Mouse (Mus musculus): Measurements from ENCODE around the gene Drap1.

The Drap1 gene

DNA sequence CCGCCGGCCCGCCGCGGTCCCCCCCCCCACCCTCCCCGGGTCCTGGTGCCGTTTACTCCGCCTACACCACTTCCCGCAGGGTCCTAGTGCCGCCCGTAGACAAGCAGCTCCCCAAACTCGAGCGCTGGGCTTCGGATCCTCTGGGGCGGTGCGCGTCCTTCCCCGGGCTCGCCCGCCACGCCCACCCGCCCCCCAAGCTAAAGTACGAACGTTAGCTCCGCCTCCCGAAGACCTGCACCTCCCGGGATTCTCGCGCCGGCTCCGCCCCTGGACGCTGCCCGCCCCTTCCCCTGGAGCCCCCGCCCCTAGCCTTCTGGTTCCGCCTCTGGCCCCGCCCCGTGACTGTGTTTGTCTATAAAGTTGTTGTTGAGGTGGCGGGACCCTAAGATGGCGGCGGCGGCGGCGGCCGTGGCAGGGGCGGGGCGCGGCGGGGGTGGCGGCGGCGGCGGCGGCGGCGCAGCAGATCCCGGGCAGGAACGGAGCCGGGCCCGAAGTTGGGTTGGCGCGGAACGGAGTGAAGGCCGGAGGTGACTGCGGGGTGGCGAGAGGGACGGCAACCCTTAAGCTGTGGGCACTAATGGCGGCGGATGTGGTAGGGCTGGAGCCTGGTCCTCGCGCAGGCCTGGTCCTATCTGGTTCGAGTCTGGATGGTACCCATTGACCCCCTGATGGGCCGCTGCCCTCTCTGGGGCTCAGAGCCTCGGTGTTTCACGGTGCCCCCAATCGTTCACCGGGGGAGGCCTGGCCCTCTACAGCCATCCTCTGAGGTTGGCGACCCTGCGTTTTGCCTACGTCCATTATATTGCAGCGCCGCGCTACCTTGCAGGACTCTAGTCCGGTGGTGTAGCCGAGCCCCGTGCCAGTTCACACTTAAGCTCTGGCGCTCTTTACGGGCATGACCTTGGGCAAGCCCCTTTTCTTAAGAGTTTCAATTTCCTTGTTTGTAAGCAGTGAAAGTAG lies at the start of gene Drap1, which contains the start of gene AI837181:
Gene Drap1 (minus strand): TSS at position 198 of the 960 bp plus-strand sequence.
Gene AI837181 (plus strand): TSS at position 363 of the 960 bp plus-strand sequence.
- peak; percentile 99 for DNase-seq

DNA sequence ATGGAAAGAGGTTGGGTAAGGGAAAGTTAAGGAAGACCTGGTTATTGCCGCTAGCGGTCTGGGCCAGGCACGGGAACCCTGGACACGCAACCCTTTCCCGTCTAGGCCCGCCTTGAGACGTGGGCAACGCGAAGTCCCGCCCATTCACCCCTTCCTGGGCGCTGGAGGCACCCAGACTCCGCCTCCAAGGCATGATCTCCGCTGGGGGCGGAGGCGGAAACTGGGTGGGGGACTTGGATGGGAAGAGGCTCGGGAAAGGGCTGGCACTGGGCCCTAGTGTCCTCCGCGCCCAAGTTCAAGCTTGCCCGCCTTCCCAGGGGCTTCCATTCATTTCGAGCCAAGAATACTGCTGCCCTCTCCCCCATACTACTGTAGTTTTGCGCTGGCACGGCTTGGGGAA lies 48.9 kb upstream of the Drap1 start, which contains the start of gene Efemp2:
Gene Efemp2 (plus strand): TSS at position 235 of the 400 bp plus-strand sequence.
- DNase-seq = peak; percentile 70 to 81

DNA sequence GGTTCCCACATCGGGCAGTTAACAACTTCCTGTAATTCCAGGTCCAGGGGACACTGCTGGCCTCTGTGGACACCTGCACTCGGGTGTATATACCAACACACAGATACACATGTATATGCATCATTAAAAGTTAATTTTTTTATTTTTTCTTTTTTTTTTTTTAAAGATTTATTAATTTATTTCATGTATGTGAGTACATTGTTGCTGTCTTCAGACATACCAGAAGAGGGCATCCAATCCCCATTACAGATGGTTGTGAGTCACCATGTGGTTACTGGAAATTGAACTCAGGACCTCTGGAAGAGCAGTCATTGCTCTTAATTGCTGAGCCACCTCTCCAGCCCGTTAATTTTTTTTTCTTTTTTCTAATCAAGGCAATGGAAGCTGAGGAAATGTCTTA lies 48.1 kb upstream of the Drap1 start:
- no peak for DNase-seq

DNA sequence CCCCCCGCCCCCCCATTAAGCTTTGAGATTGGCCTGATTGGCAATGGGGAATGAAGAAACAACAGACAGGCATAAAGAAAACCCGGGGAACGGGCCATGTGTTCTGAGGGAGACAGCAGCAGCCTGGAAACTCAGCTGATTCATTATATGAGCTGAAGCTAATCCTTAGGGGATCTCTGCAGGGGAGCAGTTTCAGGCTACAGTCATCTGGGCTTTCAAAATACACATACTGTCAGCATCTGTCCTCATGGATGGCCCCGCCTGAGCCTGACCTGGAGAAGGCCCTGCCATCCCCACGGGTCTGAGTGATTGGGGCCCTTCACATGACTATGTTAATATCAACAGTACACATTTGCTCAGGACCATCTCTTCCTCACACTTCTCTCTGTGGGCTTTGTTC lies 47.1 kb upstream of the Drap1 start:
- DNase-seq = no peak

DNA sequence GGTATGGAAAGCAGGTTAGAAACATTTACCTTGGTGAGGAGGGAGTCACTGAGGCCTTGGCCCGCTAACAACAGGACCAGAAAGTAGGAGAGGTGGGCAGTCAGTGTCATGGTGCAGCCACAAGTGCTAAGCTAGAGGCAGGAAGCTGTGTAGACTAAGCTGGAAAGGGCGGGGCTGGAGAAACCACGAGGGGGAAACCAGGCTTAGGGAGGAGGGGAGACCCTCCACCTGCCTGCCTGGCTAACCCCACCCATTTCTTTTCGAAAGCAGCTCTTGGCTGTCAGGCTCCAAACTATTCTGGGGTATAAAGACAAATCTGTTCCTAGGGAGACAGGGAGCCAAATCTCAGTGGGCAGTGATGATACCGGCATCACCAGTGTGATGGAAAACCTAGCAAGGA lies 43.6 kb upstream of the Drap1 start, which contains the start of gene Ctsw:
Gene Ctsw (minus strand): TSS at position 134 of the 400 bp plus-strand sequence.
- DNase-seq = no peak

DNA sequence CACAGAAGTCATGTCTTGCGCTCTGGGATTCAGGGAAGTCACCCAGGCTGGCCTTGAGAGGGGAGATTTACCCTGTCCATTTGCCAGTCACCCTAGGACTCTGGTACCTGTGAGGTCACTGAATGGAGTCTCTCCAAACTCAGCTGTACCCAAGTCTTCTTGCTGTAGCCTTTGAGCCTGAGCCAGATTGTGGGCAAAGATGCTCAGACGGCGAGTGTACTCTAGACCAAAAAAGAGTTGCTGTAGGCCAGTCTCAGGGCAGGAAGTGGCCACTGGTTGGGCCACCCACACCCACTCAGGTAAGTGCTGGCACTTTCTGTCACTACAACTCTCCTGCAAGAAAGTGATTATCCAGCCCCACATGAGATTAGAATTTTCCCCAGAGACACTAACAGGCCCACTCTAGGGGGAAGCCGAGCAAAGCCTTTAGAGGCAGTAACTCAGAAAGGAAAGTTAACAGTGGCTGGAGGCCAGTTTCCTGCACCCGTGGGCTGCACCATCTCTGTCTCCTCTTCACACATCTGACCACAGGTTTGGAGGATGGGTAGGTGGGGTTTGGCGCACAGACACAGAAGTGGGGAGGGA lies 42.2 kb upstream of the Drap1 start:
- no peak for DNase-seq

DNA sequence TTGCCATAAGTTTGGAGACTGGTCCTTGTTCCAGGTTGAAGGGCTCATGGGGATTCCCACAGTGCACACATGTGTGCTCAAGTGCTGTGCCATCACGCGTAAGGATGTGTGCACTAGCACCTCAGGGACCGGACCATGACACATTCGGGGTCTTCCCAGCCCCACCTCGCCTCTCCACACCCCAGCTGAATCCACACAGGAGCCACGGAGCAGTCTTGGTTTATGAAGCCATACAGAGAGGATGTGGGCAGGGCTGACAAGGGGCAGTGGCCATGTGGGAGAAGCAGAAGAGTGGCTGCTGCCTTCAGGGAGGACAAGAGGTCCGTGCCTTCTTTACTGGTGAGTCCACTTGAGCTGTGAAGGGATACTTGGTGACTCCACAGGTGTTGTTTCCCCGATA lies 40.3 kb upstream of the Drap1 start:
- no peak for DNase-seq

DNA sequence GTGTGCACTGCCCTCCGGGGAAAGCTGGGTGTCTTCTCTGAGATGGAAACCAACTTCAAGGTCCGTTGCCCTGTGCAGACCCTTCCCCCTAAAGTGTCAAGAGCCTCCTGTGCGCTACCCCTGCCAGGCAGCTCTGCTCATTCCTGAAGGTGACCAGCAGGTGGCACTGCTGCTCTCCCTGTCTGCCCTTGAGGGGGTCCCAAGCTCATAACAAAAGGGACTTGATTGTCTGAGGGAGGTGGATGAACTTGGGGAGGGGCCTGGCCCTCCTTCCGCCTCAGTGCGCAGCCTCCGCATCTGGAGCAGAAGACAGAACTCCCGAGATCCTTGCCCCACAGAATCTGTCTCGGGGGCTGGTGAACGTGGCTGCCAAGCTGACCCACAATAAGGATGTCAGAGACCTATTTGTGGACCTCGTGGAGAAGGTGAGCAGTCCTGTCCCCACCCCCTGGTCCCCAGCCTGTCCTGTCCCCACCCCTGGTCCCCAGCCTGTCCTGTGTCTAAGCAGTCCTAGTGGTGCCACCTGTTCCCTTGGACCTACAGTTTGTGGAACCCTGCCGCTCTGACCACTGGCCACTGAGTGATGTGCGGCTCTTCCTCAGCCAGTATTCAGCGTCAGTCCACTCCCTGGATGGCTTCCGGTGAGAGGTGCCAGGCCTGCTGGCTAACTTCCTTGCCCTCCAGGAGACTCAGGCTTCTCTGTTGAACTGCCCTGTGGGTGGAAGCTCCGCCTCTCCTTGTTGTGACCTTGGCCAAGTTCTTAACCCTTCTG lies 39.2 kb upstream of the Drap1 start:
- peak; percentile 87 to 89 for DNase-seq

DNA sequence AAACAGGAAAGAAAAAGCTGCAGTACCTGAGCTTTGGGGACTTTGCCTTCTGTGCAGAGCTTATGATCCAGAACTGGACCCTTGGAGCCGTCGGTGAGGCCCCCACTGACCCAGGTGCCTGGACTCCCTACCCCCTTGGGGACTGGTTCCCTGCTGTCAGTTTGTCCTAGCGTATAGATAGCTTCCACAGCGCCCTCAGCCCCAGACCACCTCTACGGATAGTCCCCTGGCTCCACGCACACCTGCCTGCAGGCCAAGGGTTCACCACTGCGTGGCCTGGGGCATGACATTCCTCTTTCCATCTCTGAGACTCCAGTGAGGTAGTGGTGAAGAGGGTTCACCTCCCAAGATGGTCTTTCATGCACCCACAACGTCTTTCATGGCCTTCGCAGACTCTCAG lies 38.4 kb upstream of the Drap1 start:
- DNase-seq = no peak

DNA sequence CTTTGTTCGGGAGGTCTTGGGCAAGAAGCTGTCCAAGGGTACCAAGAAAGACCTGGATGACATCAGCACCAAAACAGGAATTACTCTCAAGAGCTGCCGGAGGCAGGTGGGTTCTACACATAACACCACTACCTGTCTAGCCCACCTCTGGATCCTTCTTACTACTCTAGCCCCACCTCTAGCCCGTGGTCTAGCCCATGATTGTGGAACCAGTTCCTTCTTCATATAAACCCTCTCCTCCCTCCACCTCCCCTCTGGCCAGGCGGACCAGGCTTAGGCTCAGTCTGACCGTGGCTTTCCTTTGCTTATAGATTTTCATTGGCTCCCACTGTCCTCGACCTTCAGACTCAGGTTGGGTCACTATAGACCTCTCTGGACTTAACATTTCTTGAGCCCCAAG lies 36.6 kb upstream of the Drap1 start:
- no peak for DNase-seq

DNA sequence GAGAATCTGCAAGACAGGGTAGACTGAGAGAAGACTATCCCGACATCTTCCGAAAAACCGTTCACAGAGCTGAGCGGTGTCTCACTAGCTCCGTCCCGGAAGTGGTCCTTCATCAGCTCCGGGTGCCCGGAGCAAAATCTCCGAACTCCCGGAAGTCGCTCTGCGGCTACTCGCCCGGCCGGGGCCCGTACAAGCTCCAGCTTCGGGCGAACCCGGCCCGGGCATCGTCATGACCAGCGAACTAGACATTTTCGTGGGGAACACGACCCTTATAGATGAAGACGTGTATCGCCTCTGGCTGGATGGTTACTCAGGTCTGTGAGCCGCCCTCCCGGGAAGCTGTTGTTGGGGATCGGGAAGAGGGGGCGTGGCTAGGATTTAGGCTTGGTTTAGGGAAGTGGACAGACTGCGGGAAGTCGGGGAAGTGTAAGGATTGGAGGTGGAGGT lies 35.7 kb upstream of the Drap1 start, which contains the start of gene Fibp:
Gene Fibp (plus strand): TSS at position 151 of the 447 bp plus-strand sequence.
- DNase-seq = peak; percentile 92 to 93

DNA sequence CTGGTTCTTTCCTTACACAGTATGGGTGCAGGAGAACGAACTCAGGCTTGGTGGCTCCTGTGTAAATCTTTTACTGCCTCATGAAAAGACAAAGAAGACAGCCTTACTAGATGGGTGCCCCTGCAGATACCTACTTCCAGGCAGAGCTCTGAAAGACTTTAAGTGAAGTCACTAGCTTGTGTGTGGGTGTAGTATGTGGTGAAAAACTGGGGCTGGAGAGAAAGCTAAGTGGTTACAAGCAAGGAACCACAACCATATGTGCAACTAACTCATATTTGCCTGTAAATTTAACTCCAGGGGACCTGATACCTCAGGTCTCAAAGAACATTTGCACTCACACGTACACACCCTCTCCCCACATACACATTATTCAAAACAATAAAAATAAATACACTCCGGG lies 35.1 kb upstream of the Drap1 start:
- DNase-seq = no peak

DNA sequence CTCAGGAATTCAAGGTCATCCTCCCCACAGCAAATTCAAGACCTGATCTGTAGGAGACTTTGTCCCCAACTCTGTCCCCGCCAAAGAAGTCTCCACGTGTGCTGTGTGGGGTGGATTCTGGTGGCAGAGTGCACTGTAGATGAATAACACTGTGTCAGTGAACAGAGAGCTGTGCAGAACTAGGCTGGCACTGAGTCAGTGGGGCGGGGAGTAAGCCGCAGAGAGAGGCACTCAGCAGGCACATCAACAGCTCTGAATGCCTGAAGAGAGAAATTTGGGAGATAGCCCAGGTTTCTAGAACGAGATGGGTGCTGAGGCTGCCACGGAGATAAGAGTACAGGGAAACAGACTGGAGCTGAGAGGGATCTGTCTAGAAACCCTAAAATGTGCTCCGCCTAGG lies 34.2 kb upstream of the Drap1 start:
- DNase-seq = peak in 1 of 2 experiments; percentile 42

DNA sequence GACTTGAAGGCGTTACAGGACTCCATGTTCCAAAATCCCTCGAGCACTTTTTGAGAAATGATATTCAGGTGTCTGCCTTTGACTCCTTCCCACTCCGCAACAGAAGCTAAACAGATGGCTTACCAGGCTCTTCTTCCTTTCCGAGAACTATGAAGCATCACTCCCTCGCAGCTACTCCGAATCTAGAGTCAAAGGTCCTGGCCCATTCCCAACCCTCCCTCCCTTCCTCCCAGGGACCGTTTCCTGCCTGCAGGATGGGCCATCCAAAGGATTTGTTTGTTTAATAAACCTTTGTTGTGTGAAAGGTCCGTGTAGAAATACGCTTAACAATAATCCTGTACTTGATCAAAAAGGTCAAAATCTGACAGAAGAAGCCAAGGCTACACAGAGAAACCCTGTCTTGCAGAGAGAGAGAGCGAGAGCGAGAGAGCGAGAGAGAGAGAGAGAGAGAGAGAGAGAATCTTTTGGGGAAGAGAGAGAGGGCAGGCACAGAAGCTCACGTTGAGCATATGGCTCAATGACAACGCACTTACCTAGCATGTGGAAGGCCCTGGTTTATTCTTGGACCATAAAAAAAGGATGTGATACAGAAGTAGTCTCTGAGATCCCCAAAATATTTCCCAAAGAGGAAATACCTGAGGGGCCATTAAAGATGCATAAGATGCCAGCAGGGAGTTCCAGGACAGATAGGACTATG lies 33.1 kb upstream of the Drap1 start, which contains the start of gene Ccdc85b:
Gene Ccdc85b (minus strand): TSS at position 149 of the 697 bp plus-strand sequence.
- DNase-seq = no peak

DNA sequence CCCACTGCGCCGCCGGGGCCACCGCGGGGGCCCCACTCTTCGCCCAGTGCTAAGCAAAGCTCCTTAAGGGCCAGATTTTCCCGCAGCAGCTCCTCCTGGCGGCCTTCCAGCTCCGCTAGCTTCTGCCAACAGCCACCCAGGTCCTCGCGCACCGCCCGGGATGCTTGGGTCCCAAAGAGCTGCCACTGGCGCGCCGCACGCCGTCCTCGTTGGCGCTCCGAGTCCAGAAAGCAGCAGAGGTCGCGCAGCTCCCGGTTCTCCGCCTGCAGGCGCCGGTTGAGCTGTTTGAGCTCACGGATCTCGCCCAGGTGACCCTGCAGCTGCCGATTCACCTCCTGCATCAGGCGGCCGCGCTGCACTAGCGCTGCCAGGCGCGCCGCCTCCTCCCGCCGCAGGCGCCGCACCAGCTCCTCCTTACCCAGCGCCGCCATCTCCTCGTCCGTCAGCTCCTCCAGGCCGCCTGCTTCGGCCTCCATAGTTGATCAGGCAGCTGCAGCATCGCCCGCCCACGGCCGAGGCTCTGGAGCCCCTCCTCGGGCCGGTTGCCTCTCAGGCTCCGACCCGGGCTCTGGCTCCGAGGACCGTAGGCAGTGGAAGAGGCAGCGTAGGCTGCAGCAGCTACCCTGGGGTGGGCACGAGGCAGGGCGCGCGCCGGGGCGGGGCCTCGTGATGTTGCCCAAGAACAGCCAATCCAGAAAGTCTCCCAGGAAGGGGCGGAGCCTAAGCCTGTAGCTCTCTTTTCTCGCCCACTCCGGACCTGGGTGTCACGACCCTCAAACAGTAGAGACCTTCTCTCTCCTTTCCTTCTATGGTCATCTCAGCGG lies 32.4 kb upstream of the Drap1 start:
- DNase-seq = peak; percentile 99

DNA sequence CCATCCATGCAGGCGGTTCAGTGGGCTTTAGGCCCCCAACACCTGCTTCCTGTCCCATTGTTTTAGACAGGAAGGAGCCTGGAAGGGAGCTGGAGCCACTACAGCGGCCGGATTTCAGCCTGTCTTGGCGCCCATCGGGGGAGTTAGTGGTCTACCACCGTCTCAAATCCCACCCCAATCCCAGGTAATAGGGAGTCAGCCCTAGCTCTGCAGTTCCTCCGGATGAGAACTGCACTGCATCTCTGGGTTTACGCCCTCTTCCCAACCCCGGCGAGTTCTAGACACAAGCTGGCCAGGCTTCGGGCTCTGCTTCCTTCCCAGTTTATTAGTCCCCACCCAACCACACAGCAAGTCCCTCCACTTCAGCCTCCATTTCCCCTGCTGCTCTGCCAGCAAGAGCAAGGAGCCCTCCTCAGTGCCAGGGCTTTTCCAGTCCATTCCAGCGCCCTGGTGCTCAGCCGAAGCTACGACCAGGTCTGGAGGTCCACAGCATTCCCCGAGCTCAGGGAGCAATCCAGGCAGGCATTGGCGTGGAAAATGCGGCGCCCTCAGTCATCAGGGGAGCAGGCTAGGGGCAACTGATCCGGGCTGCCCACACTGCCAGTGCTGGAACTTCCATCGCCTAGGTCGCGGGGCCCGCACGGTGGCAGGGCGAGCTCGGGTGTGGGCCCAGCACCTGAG lies 31.6 kb upstream of the Drap1 start:
- peak in 1 of 2 experiments; percentile 32 for DNase-seq

DNA sequence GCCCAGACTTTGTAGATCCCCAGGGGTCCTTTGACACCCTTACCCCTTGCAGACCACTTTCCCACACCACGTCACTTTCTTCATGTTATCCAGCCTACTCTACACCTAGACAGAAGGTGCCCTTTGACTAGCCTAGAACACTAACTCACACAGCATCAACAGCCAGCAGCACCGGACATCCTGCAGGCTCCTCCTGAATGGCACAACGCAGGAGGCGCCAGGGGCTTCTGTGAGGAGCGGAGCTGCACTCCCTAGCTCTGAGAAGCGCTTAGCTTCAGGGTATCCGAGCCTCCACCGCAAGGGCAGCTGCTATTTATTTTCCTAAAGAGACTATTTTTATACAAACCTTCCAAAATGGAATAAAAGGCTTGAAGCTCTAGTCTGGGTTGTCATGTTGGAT lies 30.8 kb upstream of the Drap1 start:
- no peak for DNase-seq

DNA sequence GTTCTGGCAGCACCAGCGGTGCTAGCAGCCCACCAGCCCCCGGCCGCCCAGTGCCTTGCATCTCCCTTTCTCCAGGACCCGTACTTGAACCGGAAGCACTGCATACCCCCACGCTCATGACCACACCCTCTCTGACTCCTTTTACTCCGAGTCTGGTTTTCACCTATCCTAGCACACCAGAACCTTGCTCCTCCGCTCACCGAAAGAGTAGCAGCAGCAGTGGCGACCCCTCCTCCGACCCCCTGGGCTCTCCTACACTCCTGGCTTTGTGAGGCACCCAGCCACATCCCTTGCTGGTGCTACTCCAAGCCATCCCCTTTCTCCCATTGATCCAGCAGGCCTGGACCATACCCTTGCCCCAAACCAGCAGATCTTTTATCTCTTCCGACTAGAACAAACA lies 30.3 kb upstream of the Drap1 start:
- DNase-seq = no peak

DNA sequence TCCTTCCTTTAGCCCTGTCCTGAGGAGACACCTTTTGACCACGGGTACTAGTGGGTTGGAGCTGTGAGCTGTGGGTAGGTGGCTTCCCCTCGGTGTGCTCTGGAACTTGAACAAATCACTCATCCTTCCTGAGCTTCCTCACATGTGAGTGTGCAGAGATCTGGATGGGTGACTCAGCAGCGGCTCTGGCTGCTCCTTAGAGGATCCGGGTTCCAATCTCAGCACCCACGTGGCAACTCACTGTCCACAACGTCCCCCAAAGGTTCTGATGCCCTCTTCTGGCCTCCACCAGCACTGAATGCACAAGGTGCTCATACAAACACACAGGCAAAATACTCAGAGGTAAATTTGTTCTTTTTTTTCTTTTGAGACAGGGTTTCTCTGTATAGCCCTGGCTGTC lies 27.0 kb upstream of the Drap1 start:
- DNase-seq = no peak

DNA sequence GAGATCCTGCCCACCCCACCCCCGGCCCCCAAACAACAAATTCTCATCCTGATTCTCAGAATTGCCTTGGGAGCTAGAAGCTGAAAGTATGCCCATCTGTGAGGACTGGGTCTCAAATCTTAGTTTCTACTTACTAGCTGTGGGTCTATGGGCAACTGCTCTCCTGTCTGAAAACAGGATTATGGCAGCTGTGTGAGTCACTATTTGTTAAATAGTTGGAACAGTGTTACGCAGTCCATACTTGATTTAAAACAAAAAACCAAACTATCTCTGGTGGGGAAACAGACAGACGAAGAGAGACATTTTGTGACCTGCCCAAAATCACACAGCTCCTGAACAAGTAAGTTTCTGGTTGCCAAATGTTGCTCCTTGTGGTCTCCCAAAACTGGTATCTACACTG lies 24.9 kb upstream of the Drap1 start:
- DNase-seq = no peak
